Mouse (Mus musculus): ENCODE results near the gene Stard8. TPM values are rescaled to one million over a fixed set of nuclear protein-coding genes. Genes with fewer than 3 reads are reported as not detected.
A peak's percentile ranks its signal among the peaks of the same experiment; 100 is the strongest.
"Not testable (repeated sequence)": the region's sequence is repeated elsewhere in the genome, so short reads cannot be mapped to it uniquely, and the experiment has no call there.

Gene Stard8
- total RNA-seq, 1 experiment from 2014 or later, result 32.3 TPM

GRCm38 (mm10) chrX:99046360-99047055 lies 43.5 kb downstream of the Stard8 start:
- DNase-seq, result no peak

GRCm38 (mm10) chrX:99048111-99048510 lies 45.1 kb downstream of the Stard8 start:
- DNase-seq, result no peak

GRCm38 (mm10) chrX:99049247-99049646 lies 46.2 kb downstream of the Stard8 start:
- no peak for DNase-seq

GRCm38 (mm10) chrX:99050736-99051481 lies 47.9 kb downstream of the Stard8 start:
- DNase-seq, result no peak

- no peak for DNase-seq
Observed at GRCm38 (mm10) chrX:99052255-99052654, 49.2 kb downstream of the Stard8 start.

GRCm38 (mm10) chrX:99054512-99054911 lies 51.5 kb downstream of the Stard8 start:
- no peak for DNase-seq

- no peak for DNase-seq
Observed at GRCm38 (mm10) chrX:99057772-99058440, 54.9 kb downstream of the Stard8 start.

GRCm38 (mm10) chrX:99059119-99059518 lies 56.1 kb downstream of the Stard8 start:
- peak; percentile 48 for DNase-seq

GRCm38 (mm10) chrX:99065582-99065981 lies 62.5 kb downstream of the Stard8 start:
- no peak for DNase-seq

GRCm38 (mm10) chrX:99066550-99066949 lies 63.5 kb downstream of the Stard8 start:
- no peak for DNase-seq

GRCm38 (mm10) chrX:99067232-99067631 lies 64.2 kb downstream of the Stard8 start:
- DNase-seq, result no peak

GRCm38 (mm10) chrX:99067671-99068151 lies 64.7 kb downstream of the Stard8 start:
- no peak for DNase-seq

GRCm38 (mm10) chrX:99071188-99071587 lies 68.1 kb downstream of the Stard8 start:
- no peak for DNase-seq

- DNase-seq, result no peak
Observed at GRCm38 (mm10) chrX:99072596-99072995, 69.5 kb downstream of the Stard8 start.

GRCm38 (mm10) chrX:99075111-99075510 lies 72.1 kb downstream of the Stard8 start:
- DNase-seq, result no peak

GRCm38 (mm10) chrX:99076460-99076859 lies 73.4 kb downstream of the Stard8 start:
- no peak for DNase-seq

GRCm38 (mm10) chrX:99078374-99078892 lies 75.4 kb downstream of the Stard8 start:
- DNase-seq, result not testable (repeated sequence)

- no peak for DNase-seq
Observed at GRCm38 (mm10) chrX:99092704-99093103, 89.7 kb downstream of the Stard8 start.

- not testable (repeated sequence) for DNase-seq
Observed at GRCm38 (mm10) chrX:99111088-99111724, 108.2 kb downstream of the Stard8 start.

GRCm38 (mm10) chrX:99119510-99119909 lies 116.5 kb downstream of the Stard8 start:
- no peak for DNase-seq

All from adrenal gland, postnatal 14 days (tissue).